Mouse (Mus musculus) urinary bladder, postnatal 10 days (tissue): ENCODE data around the gene Cnot3.
"Not testable (repeated sequence)": the region's sequence is repeated elsewhere in the genome, so short reads cannot be mapped to it uniquely, and the experiment has no call there.

Experiments used
- DNase-seq: peaks from one replicate; pipeline ENCODE4 v3.0.0; 2022; ENCODE audit warnings: low spot score

The Cnot3 gene

DNA sequence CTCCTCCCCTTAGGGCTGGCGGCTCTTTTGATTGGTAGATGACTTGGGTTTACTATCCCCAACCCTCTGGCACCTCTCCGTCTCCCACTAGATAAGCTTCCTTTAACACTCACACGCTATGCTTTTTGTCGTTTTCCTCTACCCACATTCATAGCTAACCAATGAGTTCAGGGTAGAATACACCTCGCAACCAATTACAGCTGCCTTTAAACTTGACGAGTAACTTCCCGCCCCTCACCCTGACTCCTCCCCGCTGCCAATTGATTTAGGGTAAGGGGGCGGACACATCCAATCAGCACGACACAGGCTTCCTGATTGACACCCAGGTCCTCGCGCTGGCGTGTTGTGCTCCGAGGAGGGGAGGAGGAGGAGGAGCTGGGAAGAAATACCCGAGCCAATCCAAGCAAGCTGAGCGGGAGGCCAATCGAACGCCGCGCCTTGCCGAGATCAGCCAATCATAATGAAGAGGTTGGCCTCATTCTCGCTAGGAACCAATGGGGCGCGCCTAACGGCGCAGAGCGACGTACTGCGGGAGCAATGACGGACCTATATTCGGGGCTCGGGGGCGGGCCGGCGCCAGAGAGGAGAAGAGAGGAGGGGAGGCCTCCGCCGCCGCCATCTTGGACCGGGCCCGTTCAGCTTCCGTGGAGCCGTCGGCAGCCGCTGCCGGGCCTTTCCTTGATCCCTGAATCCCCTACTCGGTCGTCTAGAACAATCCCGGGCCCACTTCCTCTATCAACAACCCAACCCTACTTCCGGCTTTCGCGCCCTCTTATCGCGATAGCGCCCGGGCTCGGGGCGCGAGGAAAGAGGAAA is at the start of gene Cnot3:
TSS of gene Cnot3 (plus strand) at position 597 of the 816 bp plus-strand sequence.
- DNase-seq, result peak; percentile 93

DNA sequence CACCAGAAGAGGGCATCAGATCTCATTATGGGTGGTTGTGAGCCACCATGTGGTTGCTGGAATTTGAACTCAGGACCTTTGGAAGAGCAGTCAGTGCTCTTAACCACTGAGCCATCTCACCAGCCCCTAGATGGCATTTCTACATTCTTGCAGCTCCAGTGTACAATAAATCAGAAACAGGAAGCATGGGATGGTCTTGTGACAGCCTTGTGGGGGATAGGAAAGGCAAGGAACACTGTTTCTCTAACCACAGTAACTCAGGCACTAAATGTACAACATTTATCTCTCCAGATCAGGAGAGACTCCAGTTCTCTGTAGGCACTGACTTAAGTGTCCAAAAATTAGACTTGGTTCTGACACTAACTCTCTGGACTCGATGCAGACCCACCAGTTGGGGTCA is 47.3 kb upstream of the Cnot3 start:
- DNase-seq, result not testable (repeated sequence)

DNA sequence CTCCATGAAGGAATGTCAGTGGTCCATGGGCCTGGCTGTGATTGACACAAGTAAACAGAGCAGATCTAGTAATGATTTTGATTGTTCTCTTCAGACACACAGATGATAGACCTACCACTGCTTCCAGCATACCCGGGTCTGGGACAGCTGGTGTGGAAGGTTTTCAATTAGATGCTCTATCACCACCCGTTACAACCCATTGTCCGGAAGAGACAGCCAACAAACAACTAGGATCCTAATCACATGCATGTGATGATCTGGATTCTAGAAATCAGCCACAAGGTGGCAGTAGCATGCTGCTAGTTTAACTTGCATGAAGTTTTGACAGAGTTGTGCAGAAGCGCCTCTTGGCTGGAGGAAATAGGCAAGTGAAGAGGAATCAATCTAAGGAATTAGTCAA is 43.9 kb upstream of the Cnot3 start:
- no peak for DNase-seq

DNA sequence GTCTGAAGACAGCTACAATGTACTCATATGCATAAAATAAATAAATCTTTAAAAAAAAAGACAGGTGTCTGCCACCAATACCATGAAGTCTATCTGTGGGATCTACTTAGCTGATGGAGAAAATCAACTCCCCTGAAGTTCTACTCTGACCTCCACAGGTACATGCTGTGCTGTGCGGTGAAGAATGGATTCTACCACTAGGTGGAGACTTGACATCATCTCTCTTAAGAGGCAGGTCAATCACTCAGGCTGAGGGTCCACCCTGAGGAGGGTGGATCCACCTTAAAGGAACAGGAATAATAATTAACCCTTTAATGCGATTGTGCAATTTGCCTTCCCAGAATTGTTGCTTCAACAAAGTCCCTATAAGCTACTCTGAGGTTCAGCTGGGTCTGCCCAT is 38.3 kb upstream of the Cnot3 start:
- DNase-seq, result no peak

DNA sequence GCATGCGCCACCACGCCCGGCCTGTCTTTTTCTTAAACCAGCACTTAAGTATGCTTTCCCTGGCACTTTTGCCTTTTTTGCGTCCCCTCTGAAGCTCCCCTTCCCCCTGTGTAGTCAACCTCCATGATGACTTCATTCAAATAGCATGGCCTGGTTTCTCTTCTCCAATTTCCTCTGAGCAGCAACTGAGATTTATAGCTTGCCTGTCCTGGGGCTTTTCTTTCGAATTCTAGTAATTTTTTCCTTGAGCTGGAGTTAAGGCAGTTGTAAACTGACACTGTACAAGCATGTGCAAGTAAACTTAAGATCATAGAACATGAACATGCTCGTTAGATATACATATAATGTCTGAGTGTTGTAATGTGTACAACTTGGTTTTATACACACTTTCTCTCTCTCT is 37.7 kb upstream of the Cnot3 start:
- DNase-seq, result no peak

DNA sequence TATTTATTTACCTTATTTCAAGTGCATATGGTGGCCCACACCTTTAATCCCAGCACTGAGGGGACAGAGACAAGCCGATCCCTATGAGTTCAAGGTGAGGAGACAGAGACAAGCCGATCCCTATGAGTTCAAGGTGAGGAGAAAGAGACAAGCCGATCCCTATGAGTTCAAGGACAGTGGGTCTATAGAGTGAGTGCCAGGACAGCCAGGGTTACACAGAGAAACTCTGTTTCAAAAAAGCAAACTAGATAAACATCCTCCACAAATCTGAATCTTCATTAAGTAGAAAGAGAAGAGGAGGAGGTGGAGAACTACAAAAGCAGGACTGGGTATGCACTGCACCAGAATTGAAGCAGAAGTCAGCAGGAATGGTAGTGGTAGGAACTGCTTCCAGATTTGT is 36.4 kb upstream of the Cnot3 start:
- no peak for DNase-seq

DNA sequence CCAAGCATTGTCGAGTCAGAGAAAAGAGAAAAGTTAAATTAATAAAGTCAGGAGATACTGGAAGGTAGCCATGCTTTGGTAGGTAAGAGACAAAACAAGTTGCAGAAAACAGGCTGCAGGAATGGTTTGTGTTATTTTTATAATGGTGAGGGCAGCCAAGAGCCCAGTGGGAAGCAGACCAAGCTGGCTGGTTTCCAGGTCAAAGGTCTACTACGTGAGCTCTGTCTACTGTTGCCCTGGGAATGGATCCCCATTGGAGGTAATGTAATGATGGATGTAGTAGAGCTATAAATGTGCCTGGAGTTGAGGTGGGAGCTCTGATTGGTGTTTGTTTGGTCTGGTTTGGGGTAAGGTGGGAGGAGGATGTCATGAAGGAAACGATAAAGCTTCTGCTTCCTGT is 36.0 kb upstream of the Cnot3 start:
- no peak for DNase-seq

DNA sequence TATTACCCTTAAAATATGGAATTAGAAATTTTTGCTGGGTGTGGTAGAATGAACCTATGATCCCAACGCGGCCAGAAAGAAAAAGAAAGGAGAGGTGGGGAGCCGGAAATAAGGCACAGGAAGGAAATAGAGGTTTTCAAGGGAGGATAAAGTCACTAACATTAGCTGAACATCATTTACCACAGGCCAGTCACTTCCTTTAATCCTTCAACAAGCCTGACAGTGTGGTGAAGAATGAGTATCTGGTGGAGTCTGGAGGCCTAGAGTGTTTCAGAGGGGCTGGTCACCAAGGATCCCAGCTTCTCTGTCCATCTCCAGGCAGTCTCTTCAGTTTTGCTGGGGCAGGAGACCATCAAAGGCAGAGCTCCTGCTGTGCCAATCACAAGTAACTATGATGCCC is 34.6 kb upstream of the Cnot3 start:
- DNase-seq, result no peak

DNA sequence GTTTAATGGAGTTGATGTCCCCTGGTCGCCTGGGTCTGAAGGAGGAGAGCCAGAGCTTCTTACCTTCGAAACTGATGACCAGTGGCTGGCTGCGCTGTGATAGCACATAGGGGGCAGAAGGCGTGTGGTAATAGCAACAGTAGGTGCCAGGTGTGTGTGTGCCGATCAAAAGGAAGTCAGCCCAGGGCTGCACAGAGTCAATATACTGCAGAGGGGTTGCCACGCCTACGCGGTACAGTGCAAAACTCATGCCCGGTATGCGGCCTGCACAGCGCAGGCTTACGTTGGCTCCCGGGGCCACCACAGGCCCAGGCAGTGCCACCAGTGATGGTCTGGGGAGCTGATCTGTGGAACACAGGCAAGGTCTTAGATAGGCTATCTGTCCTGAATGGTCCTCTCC is 34.1 kb upstream of the Cnot3 start:
- DNase-seq, result no peak

DNA sequence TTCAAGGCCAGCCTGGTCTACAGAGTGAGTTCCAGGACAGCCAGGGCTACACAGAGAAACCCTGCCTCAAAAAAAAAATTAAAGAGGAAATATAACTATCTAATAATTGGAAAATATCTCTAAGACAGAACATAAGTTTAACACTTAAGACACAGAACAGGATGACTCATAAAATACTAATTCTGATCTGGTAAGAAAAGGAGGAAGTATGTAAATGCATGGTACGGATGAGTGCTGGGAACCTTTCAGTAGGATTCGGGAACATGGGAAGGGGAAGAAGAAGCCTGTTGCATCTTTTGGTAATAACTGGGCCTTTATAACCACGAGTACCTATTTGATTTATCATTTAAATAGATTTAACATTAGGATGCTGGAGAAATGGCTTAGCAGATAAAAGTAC is 31.0 kb upstream of the Cnot3 start:
- no peak for DNase-seq

DNA sequence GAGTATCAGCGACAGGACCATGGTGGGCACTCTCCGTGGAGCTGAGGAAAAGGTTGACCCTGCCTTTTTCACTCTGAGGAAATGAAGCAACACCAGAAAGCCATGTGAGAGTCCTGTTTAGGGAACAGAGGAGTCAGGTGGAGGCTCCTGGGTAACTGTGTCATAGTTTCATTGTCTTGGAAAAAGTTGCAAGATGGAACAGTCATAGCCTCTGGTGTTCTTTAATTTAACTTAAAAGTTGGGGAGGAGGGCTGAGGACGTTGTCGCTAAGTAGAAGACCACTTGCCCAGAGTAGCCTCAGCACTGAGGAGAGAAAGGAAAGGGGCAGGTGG is 29.0 kb upstream of the Cnot3 start, which contains the start of gene Oscar:
TSS of gene Oscar (minus strand) at position 101 of the 332 bp plus-strand sequence.
- no peak for DNase-seq

DNA sequence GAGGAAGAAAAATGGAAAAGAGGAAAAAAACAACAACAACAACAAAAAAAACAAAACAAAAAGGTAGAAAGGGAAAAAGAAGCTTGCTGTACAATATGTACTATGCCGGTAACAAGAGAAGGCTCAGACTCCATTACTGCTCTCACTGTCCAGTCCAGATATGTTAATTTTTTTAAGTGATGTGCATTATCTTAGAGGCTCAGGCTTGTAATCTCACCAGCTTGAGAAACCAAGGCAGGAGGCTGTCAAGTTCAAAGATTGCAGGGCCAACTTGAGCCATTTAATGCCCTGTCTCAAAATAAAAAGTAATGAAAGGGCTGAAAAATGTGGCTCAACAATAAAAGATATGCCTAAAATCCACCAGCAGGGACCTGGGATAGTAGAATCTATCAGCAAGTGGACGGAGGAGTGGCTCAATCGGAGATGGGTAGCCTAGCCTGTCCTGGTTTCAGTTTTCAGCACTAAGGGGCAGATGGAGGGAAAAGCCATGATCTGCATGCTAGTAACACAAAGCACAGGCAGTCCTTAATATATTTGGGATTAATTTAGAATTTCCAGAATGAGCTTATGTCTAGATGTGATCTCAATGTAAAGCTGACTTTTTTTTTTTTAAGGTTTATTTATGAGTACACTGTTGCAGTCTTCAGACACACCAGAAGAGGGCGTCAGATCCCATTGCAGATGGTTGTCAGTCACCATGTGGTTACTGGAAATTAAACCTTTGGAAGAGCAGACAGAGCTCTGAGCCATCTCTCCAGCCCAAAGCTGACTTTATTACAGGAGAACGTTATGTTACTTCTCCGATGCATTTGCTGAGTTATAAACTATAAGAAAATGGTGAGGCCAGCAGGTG is 28.5 kb upstream of the Cnot3 start:
- DNase-seq, result no peak

DNA sequence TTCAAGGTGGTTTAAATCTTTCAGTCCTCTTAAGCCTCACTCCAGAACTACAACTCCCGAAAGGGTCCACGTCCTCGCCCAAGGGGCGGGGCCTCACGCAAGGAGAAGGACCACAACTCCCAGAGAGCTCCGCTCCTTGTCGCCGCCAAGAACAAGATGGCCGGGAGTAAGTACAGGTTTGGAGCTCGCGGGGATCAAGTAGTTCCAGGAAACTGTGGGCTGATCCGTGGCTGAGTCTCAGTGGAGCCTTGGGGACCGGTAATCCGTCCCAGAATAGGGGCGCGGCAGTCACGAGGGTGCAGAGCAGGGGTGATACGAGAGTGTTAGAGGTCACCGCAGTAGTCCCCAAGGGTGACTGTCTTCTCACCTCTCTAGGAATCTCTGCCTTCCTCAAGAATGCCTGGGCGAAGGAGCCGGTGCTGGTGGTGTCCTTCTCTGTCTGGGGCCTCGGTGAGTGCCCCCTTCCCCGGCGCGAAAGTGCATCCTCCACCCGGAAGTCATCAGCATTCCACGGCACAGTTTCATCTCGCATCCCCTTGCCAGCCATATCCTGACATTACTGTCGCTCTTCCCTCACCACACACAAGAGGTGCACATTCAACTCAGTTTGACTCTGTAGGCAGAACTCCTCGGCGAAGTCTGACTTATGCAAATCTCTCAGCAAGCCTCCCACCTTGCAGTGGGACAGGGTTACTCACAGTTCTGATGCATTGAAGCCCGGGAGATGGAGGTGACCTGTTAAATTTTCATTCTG is 27.6 kb upstream of the Cnot3 start, which contains the start of gene Ndufa3:
TSS of gene Ndufa3 (plus strand) at position 132 of the 754 bp plus-strand sequence.
- no peak for DNase-seq

DNA sequence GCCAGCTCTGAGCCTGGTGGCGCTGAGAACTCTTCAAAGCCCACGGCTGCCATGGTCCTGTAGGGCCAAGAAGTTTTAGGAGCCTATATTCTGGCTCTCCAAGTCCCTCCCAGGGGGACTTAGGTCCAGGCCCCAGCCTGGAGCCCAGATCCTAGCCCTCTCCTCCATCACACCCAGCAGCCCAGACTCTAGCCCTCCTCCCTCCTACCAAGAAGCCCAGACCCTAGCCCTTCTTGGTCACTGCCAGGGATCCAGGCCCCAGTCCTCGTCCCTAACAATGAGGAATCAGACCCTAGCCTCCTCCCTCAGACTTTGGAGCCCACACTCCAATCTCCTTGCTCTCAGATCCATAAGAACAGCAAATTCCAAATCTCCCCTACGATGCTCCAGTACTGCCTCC is 16.0 kb upstream of the Cnot3 start:
- no peak for DNase-seq

DNA sequence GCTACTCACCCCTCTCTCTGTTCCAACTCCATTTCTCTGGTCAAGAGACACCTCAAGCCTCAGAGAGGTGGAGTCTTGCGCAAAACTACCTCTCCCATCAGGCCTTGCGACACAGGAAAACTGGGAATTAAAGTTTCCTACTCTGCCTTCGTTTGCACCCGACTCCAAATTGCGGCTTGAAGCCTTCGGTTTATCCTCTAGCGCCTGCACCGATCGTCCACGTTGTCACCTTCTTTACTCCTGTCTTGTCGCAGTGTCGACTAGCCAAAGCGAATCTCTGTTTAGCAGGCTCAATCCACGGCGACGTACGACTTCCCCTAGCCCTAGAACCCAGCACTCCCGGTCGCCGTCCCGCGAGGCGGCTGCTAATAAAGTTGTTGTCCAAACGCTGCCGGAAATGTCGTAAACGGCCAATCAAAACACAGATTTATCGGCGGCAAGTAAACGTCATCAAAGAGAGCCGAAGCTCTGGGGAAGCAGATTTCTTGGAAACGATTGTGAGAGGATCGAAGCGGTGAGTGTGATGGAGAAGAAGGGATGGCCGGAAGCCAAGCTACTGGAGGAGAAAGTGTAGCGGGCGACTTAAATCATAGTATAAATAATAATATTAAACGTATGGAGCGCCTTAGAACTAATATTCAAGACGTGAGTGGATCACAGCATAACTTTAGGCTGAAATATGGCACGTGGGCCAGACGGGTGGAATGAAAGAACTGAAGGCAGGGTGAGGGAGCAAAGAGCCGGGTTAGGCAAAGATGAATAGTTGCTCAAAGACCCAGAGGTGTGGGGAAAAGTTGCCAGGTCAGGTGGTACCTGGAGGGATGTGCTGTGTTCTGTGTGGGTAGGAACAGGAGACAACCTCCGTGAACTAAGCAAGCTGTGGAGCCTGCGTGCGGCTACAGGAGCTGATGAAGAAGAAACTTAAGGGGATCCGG is 15.3 kb upstream of the Cnot3 start, which contains the start of the genes Tfpt and Prpf31:
TSS of gene Tfpt (minus strand) at position 387 of the 935 bp plus-strand sequence.
TSS of gene Prpf31 (plus strand) at position 443 of the 935 bp plus-strand sequence.
- DNase-seq, result peak; percentile 57

DNA sequence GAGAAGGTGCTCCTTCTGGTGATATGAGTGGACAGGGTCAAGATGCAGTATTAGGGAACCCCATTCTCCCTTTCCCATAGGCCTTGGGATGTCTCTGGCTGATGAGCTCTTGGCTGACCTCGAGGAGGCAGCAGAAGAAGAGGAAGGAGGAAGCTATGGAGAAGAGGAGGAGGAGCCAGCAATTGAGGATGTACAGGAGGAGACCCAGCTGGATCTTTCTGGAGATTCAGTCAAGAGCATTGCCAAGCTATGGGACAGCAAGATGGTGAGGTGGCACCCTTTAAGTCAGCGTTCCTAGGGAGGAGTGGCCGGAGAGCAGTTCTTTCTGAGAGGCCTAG is 14.6 kb upstream of the Cnot3 start:
- DNase-seq, result no peak

DNA sequence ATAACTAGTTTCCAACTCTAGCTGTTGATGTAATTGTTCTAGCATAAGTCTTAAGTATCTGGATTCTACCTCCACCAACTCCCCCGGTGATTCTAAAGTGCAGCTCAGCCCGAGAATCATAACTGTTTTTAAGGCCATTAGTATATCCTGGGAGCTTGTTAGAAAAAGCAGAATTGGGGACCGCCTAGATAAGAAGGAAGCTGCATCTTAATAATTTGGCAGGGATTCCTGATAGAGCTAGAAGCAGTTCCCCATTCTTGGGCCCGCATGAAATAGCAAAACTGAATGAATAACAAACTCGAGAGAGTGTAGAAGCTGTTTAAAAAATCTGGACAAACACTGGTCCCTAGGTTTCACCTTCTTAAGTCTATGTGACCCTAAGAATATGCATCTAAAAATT is 1.7 kb upstream of the Cnot3 start:
- DNase-seq, result no peak

DNA sequence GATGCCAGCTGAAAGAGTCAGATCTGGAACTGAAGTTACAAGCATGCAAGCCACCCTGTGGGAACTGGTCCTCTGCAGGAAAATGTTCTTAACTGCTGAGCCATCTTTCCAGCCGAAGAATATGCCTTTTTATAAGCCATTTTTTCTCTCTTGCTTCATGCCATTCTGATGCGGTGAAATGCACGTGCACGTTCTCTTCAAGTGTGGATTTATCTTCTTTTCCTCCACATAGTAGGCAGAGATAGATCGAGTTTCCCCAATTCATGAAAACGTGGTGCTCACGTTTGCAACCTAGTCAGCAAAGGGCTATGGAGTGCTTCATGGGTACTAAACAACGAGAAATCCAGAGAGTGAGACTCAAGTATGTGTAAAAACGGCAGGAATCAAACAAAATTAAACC is 1.2 kb upstream of the Cnot3 start:
- DNase-seq, result no peak

DNA sequence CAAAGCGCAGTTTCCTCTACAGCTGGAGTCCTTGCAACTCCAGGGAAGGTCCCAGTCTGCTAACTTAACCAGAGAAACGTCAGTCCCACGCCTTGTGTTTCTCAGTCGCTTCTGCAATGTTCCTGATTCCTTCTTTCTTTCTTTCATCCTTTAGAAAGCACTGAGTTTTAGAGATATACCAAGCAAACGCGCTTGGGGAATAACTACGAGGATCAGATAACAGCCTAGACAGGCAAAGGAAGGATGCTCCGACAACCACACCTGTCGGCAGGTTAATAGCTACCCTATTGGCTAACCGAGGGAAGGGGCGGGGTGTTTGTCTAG is 758 bp upstream of the Cnot3 start:
- no peak for DNase-seq

DNA sequence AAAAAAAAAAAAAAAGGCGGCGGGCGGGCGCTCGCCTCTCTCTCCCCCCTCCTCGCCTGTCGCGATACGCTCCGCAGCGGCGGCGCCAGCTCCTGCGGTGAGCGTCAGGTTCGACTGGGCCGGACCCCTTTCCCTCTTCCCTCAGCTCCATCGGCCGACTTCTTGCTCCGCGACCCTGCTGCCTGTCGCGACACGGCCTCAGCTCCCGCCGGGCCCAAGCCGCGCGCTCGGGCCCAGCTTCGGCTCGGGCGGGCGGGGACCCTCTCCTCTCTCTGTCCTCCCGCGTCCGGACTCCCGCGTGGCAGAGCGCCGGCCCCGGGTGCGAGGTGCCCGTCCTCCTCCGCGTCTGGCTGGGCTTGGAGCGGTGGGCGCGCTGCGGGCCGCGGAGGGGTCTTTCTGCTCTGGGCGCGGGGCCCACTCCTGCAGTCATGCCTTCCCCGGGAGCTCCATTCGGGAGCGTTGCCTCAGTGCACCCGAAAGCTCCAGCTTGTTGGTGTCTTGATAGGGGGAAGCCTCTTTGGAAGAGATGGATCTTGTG is 489 bp downstream of the Cnot3 start:
- DNase-seq, result no peak

DNA sequence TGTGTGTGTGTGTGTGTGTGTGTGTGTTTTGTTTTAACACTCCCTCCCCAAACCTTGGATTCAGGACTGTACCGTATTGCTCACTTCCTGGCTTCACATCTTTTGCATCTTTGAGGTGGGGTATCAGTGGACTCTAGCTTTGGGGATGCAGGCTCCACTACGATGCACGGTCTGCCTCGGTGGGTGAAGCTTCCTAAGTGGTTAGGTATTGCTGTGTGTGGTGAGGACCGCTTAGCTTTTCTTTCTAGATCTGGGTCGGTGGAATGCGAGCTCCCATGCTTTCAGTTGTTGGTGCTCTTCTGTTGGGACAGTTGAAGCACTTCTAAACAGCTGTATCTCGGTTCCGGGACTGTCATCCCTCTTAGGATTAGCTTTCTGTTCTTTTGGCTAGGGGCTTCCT is 1.1 kb downstream of the Cnot3 start:
- no peak for DNase-seq
